Mouse (Mus musculus): ENCODE results near the gene Gstp1.

The Gstp1 gene

GRCm38 (mm10) chr19:4000949-4001525 is 36.7 kb downstream of the Gstp1 start:
- no peak for DNase-seq (ENCODE audit: low spot score in 2 of 2)

- DNase-seq (ENCODE audit: low spot score in 2 of 2): peak; percentile 97 to 99
Observed at GRCm38 (mm10) chr19:4000119-4000900, 37.5 kb downstream of the Gstp1 start, which contains the start of the genes Nudt8 and Gm49405. Nudt8 (plus strand) TSS chr19:4000580. Gm49405 (plus strand) TSS chr19:4000626.

GRCm38 (mm10) chr19:3999121-3999730 is 38.6 kb downstream of the Gstp1 start:
- no peak for DNase-seq (ENCODE audit: low spot score in 2 of 2)

DNA sequence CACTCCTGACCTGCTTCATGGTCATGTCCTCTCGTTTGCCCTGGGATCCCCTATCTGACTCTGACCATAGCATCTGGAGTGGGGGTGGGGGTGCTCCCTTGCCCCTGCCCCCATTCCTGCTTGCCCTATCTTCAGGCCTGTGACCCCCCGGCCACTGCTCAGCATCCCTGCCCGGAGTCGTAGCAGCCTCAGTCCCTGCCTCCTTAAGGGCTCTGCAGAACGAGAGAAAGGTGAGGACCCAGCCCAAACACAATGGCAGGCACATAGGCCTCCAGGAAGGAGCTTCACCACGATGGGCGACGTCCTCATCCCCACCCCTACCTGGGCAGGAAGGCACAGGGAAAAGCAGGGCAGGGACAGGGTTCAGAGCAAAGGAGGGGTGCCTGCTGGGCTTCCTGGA is 39.5 kb downstream of the Gstp1 start:
- no peak for DNase-seq (ENCODE audit: low spot score in 2 of 2)

DNA sequence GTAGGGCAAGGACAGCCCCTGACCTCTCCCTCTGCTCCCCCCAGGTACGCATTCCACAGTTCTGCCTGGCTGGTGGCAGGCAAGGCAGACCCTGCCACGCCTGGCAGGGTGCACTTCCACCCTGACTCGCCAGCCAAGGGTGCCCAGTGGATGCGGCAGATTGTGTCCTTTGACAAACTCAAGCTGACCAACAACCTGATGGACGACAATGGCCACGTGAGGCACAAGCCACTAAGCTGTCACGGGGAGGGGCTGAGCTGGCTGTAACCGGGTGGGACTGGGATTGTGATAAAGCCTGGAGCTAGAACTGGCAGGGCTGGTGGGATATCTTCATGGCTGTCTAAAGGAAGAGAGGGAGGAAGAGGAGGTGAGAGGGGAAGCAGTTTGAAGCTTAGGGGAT is 40.6 kb downstream of the Gstp1 start:
- DNase-seq (ENCODE audit: low spot score in 2 of 2): no peak

DNA sequence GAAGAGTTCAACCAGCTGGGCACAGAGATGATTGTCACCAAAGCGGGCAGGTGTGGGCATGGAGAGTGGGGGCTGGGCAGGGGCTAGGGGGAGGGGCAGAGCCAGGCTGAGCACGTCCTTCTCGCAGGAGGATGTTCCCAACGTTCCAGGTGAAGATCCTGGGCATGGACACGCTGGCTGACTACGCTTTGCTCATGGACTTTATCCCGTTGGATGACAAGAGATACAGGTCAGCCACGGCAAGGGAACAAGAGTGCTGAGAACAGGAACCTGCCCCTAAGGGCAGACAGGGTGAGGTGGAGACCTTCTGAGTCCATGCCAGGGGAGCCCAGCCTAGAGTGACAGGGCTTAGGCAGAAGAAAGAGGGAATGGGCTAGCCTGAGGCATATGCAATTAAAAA is 41.0 kb downstream of the Gstp1 start:
- no peak for DNase-seq (ENCODE audit: low spot score in 2 of 2)

DNA sequence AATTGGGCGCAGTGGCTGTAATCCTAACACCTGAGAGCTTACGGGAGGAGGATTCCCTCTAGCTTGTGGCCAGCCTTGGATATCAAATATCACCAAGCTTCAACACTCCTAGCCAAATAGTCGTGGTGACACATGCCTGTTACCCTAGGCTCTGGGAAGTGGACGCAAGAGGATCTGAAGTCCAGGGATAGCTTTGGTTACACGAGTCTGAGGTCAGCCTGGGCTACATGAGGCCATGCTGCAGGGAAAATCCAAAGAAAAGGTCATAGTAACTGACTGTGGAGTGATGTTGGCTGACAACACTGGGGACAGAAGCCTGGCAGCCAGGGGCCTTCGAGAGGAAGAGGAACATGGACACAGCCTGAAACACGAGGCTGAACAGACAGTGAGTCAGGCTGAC is 41.7 kb downstream of the Gstp1 start:
- no peak for DNase-seq (ENCODE audit: low spot score in 2 of 2)

DNA sequence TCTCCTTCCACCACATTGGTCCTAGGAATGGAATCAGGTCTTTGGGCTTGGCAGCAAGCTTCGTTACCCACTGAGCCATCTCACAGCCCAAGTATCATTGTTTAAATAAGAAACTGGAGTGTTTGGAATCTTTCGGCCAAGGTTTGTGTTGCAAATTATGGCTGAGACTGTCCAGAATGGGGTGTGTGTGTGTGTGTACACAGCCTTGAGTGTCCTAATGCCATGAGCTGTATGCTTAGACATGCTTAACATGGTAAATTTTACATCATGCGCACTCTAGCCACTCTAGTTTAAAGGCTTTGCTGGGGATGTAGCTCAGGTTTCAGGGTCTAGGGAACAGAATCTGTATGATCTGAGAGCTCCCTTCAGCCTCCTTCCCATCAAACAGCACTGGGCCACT is 42.3 kb downstream of the Gstp1 start:
- DNase-seq (ENCODE audit: low spot score in 2 of 2): no peak

GRCm38 (mm10) chr19:3994932-3995331 is 42.9 kb downstream of the Gstp1 start:
- no peak for DNase-seq (ENCODE audit: low spot score in 2 of 2)

DNA sequence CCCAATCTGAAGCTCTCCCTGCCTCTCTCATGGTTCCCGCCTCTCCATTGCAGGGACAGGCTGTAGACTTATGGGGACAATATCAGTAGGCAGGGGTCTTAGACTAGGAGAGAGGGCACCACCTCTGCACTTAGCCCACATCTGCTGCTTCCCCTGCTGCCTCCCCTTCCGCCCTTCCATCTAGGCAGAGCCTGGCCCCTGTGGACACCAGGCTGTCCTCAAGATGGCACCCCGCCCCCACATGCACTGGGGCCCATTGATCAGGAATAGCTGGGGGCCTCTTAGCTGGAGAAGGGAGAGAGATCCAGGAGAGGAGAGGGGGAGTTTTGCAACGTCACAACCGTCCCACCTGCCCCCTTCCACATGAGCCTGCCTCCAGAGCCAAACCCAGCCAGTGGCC is 45.4 kb downstream of the Gstp1 start, which contains the start of gene Tbx10:
TSS of gene Tbx10 (plus strand) at position 337 of the 400 bp plus-strand sequence.
- DNase-seq (ENCODE audit: low spot score in 2 of 2): no peak

- DNase-seq (ENCODE audit: low spot score in 2 of 2): no peak
Observed at GRCm38 (mm10) chr19:3991966-3992365, 45.8 kb downstream of the Gstp1 start.

DNA sequence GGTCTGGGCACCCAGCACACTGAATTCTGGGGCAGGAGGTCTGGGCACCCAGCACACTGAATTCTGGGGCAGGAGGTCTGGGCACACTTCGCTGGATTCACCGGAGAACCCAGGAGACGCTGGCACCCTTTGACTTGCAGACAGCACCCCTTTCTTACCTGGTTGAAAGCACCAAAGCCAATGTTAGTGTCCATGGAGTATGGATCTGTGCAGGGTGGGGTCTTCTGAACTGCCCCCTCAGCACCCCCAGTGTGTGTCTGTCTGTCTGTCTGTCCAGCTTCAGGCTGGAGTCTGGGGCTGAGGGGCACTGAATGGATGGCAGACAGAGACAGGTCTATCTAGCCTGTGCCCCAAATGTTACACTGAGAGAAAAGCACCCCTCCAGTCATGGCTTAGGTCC is 46.2 kb downstream of the Gstp1 start:
- no peak for DNase-seq (ENCODE audit: low spot score in 2 of 2)

DNA sequence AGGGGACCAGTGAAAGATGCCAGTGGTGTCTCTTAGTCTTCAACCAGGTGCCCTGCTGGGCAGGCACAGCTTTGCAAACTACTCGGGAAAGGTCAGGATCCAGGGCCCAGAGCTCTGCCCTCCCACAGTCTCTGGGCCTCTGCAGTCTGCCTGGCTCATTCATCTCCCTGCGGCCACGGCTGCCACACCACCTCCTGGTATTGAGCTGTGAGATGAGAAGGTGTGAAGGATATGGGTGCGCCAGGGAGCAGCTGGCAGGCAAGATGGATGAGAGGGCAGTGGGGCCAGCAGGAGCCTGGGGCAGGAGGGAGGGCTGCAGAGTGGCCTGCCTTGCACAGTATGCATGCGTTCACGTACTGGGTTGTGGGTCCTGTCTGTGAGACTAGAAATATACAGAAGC is 47.0 kb downstream of the Gstp1 start:
- no peak for DNase-seq (ENCODE audit: low spot score in 2 of 2)

DNA sequence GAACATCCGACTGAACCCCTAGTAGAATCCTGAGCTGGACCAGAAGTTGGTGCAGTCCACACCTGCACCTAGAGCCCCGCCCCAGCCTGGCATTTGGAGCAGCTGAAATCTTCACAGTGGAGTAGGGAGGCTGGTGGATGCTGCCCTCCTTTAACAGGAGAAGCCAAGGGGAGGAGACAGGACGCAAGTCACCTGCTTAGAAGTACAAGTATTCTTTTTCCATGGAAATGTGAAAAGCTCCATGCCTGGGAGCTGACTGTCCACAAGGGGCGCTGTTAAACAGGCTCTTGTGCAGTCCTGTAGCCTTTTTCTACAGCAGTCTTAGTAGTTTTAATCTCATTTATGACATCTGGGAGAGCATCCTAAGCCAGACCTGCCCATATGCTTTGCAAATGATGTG is 49.0 kb downstream of the Gstp1 start:
- no peak for DNase-seq (ENCODE audit: low spot score in 2 of 2)

GRCm38 (mm10) chr19:3988066-3988465 is 49.7 kb downstream of the Gstp1 start:
- DNase-seq (ENCODE audit: low spot score in 2 of 2): no peak

DNA sequence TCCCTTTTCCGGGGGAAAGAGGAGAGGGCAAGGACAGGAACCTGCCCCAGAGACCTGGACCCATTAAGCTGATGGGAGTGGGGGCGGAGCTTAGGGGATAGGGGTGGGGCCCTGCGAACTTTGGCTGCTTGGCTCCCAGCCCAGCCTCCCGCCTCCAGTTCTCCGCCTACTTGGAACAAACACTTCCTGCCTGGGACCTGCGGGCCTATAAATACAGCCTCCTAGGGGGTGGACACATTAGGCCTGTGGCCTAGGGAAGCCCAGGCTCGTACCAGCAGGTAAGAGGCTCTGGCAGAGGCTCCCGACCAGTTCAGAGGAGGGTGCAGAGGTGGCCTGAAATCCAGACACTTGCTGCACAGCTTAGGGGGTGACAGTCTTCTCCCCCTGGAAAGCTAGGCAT is 51.5 kb downstream of the Gstp1 start, which contains the start of gene Acy3:
TSS of gene Acy3 (plus strand) at position 237 of the 400 bp plus-strand sequence.
- DNase-seq (ENCODE audit: low spot score in 2 of 2): peak; percentile 90 to 92

All from heart, adult 9 months (tissue).